Mouse (Mus musculus): Measurements from ENCODE around the gene Add1.

- TF ChIP-seq CTCF (IDR thresholded peaks at IDR 0.05; ENCODE audit: low read depth) (peak; percentile 78), EP300 (optimal IDR thresholded peaks at IDR 0.05) (no peak)
These were observed 26.1 kb upstream of the Add1 start for GRCm38 (mm10) chr5:34547410-34547809.

Data from stomach, postnatal 0 days (tissue).